Mouse (Mus musculus) MEL (cell line): ENCODE measurements around the gene Lad1. TPM values are rescaled to one million over a fixed set of nuclear protein-coding genes. Genes with fewer than 3 reads are reported as not detected.
A peak's percentile ranks its signal among the peaks of the same experiment; 100 is the strongest.

Source experiments
- DNase-seq: peaks from one replicate; pipeline ENCODE4 v3.0.0; 2011; ENCODE audit warnings: low read depth, low spot score
- H3K27ac ChIP-seq: 2 replicates; pipeline ENCODE4 v1.5.1; 2012; ENCODE audit warnings: low read depth, mild to moderate bottlenecking, control low read depth, low read length, moderate library complexity; ENCODE audit not compliant: control insufficient read depth
- H3K27me3 ChIP-seq, 2 experiments: fragments of 150-350 bp in 1 of 2; sonication (generic) in 1 of 2; 2 replicates each; pipeline ENCODE4 v1.6.1; 2012; ENCODE audit warnings: low read length in 2 of 2, mild to moderate bottlenecking in 2 of 2, improper control_type of control experiment in 1 of 2, moderate library complexity in 1 of 2; ENCODE audit not compliant: insufficient read depth in 2 of 2, control insufficient read depth in 1 of 2
- H3K36me3 ChIP-seq, 2 experiments: 2 replicates each; pipeline ENCODE4 v1.6.1; 2012 to 2014; ENCODE audit warnings: low read length in 2 of 2, improper control_type of control experiment in 1 of 2, inconsistent platforms in 1 of 2, mild to moderate bottlenecking in 1 of 2; ENCODE audit not compliant: insufficient read depth in 2 of 2, control insufficient read depth in 1 of 2
- H3K4me1 ChIP-seq, 2 experiments: fragments of 150-350 bp in 1 of 2; sonication (generic) in 1 of 2; 2 replicates each; pipeline ENCODE4 v1.6.1; 2012; ENCODE audit warnings: low read length in 2 of 2, improper control_type of control experiment in 1 of 2, mild to moderate bottlenecking in 1 of 2; ENCODE audit not compliant: insufficient read depth in 2 of 2, control insufficient read depth in 1 of 2
- H3K4me3 ChIP-seq, 2 experiments: fragments of 150-350 bp in 1 of 2; sonication (generic) in 1 of 2; 2 replicates each; pipeline ENCODE4 v1.5.1; 2012; ENCODE audit warnings: low read depth in 2 of 2, low read length in 2 of 2, mild to moderate bottlenecking in 2 of 2, moderate library complexity in 2 of 2, control low read depth in 1 of 2, improper control_type of control experiment in 1 of 2; ENCODE audit not compliant: control insufficient read depth in 1 of 2, insufficient read depth in 1 of 2
- H3K79me2 ChIP-seq: 2 replicates; pipeline ENCODE4 v1.6.1; 2012; ENCODE audit warnings: mild to moderate bottlenecking, low read length, moderate library complexity; ENCODE audit not compliant: control insufficient read depth, poor library complexity, insufficient read depth
- H3K9ac ChIP-seq: 2 replicates; pipeline ENCODE4 v1.6.1; 2012; ENCODE audit warnings: low read depth, mild to moderate bottlenecking, control low read depth, low read length, moderate library complexity; ENCODE audit not compliant: control insufficient read depth, poor library complexity, severe bottlenecking
- H3K9me3 ChIP-seq: fragments of 150-350 bp; sonication (generic); replicated peaks from 2 replicates; pipeline ENCODE4 v1.6.1; 2012; ENCODE audit warnings: mild to moderate bottlenecking, low read length, improper control_type of control experiment, moderate library complexity; ENCODE audit not compliant: insufficient read depth
- CTCF ChIP-seq, 3 experiments: IDR thresholded peaks in 2 of 3; conservative IDR thresholded peaks in 1 of 3; 2 replicates each; pipeline ENCODE4 v1.5.1; 2011 to 2012; ENCODE audit warnings: low read length in 3 of 3, low read depth in 2 of 3, mild to moderate bottlenecking in 2 of 3, improper control_type of control experiment in 1 of 3, inconsistent platforms in 1 of 3, mixed read lengths in 1 of 3, moderate library complexity in 1 of 3; ENCODE audit not compliant: control insufficient read depth in 1 of 3, insufficient read depth in 1 of 3, poor library complexity in 1 of 3, severe bottlenecking in 1 of 3
- E2F4 ChIP-seq: IDR thresholded peaks from 2 replicates; pipeline ENCODE4 v1.6.1; 2011; ENCODE audit warnings: low read depth, low read length, improper control_type of control experiment, borderline replicate concordance
- ELF1 ChIP-seq: IDR thresholded peaks from 2 replicates; pipeline ENCODE4 v1.6.1; 2014; ENCODE audit warnings: low read depth, mild to moderate bottlenecking, inconsistent platforms, low read length, improper control_type of control experiment, moderate library complexity
- RAD21 ChIP-seq: IDR thresholded peaks from 2 replicates; pipeline ENCODE4 v1.6.1; 2011; ENCODE audit warnings: mild to moderate bottlenecking, low read depth, low read length, improper control_type of control experiment
- RCOR1 ChIP-seq: IDR thresholded peaks from 2 replicates; pipeline ENCODE4 v1.6.1; 2012; ENCODE audit warnings: low read depth, mild to moderate bottlenecking, inconsistent platforms, low read length, improper control_type of control experiment
- SMC3 ChIP-seq: IDR thresholded peaks from 2 replicates; pipeline ENCODE4 v1.6.1; 2011; ENCODE audit warnings: low read depth, low read length, improper control_type of control experiment
- TBP ChIP-seq: IDR thresholded peaks from 2 replicates; pipeline ENCODE4 v1.8.0; 2011; ENCODE audit warnings: low read depth, low read length, improper control_type of control experiment
- polyA plus RNA-seq, 2 experiments: library from polyadenylated mRNA; stranded (reverse) in 1 of 2; unstranded in 1 of 2; fragments of >175 nt in 1 of 2; fragments of >200 nt in 1 of 2; gene quantifications; 2 replicates each; pipeline versions ENCODE4 v1.2.1 to v1.2.4; 2012; ENCODE audit warnings: low replicate concordance in 2 of 2, low read depth in 1 of 2; ENCODE audit not compliant: insufficient read length in 2 of 2, insufficient read depth in 1 of 2, missing spikeins in 1 of 2
- total RNA-seq: library from RNA; depleted of rRNA; stranded (reverse); fragments of 300-350 nt; gene quantifications from 2 replicates; pipeline ENCODE4 v1.2.3, GENCODE M21; 2012; rRNA removed

Lad1 gene
- total and polyA plus RNA-seq, 3 experiments, result not detected

- no peak overlapping the region for H3K27ac ChIP-seq
- H3K4me3 ChIP-seq, result no peak overlapping the region
- peaks cover 4% of the 10 kb centered on the region in 2 experiments; a peak in 2 of 4 replicates for H3K27me3 ChIP-seq
- no peak overlapping the region for H3K9ac ChIP-seq
- no peaks in the 10 kb centered on the region for H3K36me3 ChIP-seq
- no peaks in the 10 kb centered on the region for H3K79me2 ChIP-seq
- H3K4me1 ChIP-seq, result no peaks in the 10 kb centered on the region
- no peaks in the 10 kb centered on the region for H3K9me3 ChIP-seq
- peak; percentile 64 for DNase-seq
- TF ChIP-seq TBP (no peak), RAD21 (peak; percentile 38), ELF1 (no peak), SMC3 (peak; percentile 66), CTCF (IDR thresholded peaks at IDR 0.05 in 2 of 3, conservative IDR thresholded peaks at IDR 0.05 in 1 of 3; ENCODE audit: control insufficient read depth in 1 of 3, insufficient read depth in 1 of 3, low read depth in 2 of 3, low read length in 3 of 3, poor library complexity in 1 of 3, severe bottlenecking in 1 of 3) (peak; percentile 85 to 95 (median 87)), E2F4 (no peak), RCOR1 (no peak)
Observed at GRCm38 (mm10) chr1:135882385-135883109, 64.1 kb downstream of the Lad1 start.

Other genes with a start within 250 kb of the Lad1 start
- 0.65 and 0.89 TPM in 2 replicates for gene Nav1, start 211.3 kb upstream of the Lad1 start, total RNA-seq
- gene Nav1, start 211.3 kb upstream of the Lad1 start, polyA plus RNA-seq, result 1 to 10 TPM in 1 of 2 experiments, not detected in 1; 9.6 TPM
- gene Csrp1, start 98.5 kb upstream of the Lad1 start, total RNA-seq, result 40.3 and 44.4 TPM in 2 replicates
- 10 to 100 TPM in 1 of 2 experiments, not detected in 1; 73.0 TPM for gene Csrp1, start 98.5 kb upstream of the Lad1 start, polyA plus RNA-seq
- 5.5 and 7.7 TPM in 2 replicates for gene Phlda3, start 52.5 kb upstream of the Lad1 start, total RNA-seq
- 10 to 100 TPM in 1 of 2 experiments, not detected in 1; 20.0 TPM for gene Phlda3, start 52.5 kb upstream of the Lad1 start, polyA plus RNA-seq
- not detected in 2 replicates for gene Tnni1, start 39.2 kb upstream of the Lad1 start, total RNA-seq
- gene Tnni1, start 39.2 kb upstream of the Lad1 start, polyA plus RNA-seq, result under 1 TPM in 1 of 2 experiments, not detected in 1; 0.15 TPM
- gene Tnnt2, start 17.8 kb downstream of the Lad1 start, total RNA-seq, result not detected in 2 replicates
- not detected for gene Tnnt2, start 17.8 kb downstream of the Lad1 start, polyA plus RNA-seq
- not detected in 2 replicates for gene Pkp1, start 100.6 kb downstream of the Lad1 start, total RNA-seq
- not detected for gene Pkp1, start 100.6 kb downstream of the Lad1 start, polyA plus RNA-seq
- 0.15 TPM in 1 of 2 replicates, not detected in the other for gene Igfn1, start 187.7 kb downstream of the Lad1 start, total RNA-seq
- under 1 TPM in 1 of 2 experiments, not detected in 1; 0.14 TPM for gene Igfn1, start 187.7 kb downstream of the Lad1 start, polyA plus RNA-seq
- 35.4 and 52.2 TPM in 2 replicates for gene Tmem9, start 189.6 kb downstream of the Lad1 start, total RNA-seq
- gene Tmem9, start 189.6 kb downstream of the Lad1 start, polyA plus RNA-seq, result 10 to 100 TPM in 1 of 2 experiments, not detected in 1; 82.9 TPM
- not detected in 2 replicates for gene Ascl5, start 232.2 kb downstream of the Lad1 start, total RNA-seq
- gene Ascl5, start 232.2 kb downstream of the Lad1 start, polyA plus RNA-seq, result not detected
- not detected in 2 replicates for gene Cacna1s, start 234.2 kb downstream of the Lad1 start, total RNA-seq
- not detected for gene Cacna1s, start 234.2 kb downstream of the Lad1 start, polyA plus RNA-seq